Mouse (Mus musculus): ENCODE measurements around the gene Garem2. TPM values are rescaled to one million over a fixed set of nuclear protein-coding genes. Genes with fewer than 3 reads are reported as not detected.

Gene Garem2
- total RNA-seq, 1 experiment = 1.7 TPM

DNA sequence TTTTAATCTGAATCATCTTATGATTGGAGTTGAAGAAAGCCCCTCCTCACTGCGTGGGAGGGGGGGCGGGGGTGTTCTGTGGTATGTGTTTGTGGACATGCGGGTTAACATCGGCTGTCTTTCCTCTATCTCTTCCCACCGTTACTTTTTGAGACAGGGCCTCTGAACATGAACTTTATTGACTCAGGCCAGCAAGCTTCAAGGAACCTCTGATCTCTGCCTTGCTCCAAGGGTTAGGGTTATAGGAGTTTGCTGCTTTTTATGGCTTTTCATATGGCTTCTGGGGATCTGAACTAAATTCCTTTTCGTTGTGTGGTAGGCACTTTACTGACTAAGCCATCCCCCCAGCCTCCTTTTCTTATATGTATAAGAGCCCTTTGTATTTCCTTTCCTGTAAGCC lies 57.4 kb downstream of the Garem2 start:
- Histone ChIP-seq H3K4me3 (ENCODE audit: insufficient read depth in 1 of 2, low read depth in 1 of 2, low read length in 2 of 2, poor library complexity in 1 of 2, severe bottlenecking in 1 of 2) (no peak overlapping the region), H3K36me3 (ENCODE audit: control insufficient read depth, insufficient read depth, low read length, poor library complexity, severe bottlenecking) (no peaks in the 10 kb centered on the region), H3K4me1 (ENCODE audit: control insufficient read depth in 2 of 2, insufficient read depth in 2 of 2, low read length in 2 of 2, poor library complexity in 1 of 2) (no peaks in the 10 kb centered on the region), H3K27ac (ENCODE audit: insufficient read depth, low read depth, low read length, poor library complexity, severe bottlenecking) (no peak overlapping the region), H3K9me3 (ENCODE audit: control insufficient read depth, insufficient read depth, low read depth, low read length) (no peaks in the 10 kb centered on the region), H3K9ac (ENCODE audit: insufficient read depth, low read depth, low read length, poor library complexity, severe bottlenecking) (no peak overlapping the region)
- in situ Hi-C loops (cut with MboI; ENCODE audit: low sequenced_read_pairs in 2 of 2, unreplicated experiment in 2 of 2) = no loop called here
- no peak for DNase-seq (ENCODE audit: low read depth, low spot score)
- TF ChIP-seq ZC3H11A (IDR thresholded peaks at IDR 0.05; ENCODE audit: borderline replicate concordance, low read depth, low read length) (no peak), CHD2 (IDR thresholded peaks at IDR 0.05; ENCODE audit: low read depth, low read length) (no peak), ZNF384 (IDR thresholded peaks at IDR 0.05; ENCODE audit: low read depth, low read length) (no peak), MAFK (IDR thresholded peaks at IDR 0.05; ENCODE audit: insufficient read depth, low read depth, low read length) (no peak), HCFC1 (IDR thresholded peaks at IDR 0.05; ENCODE audit: borderline replicate concordance, insufficient read depth, low read length) (no peak)

DNA sequence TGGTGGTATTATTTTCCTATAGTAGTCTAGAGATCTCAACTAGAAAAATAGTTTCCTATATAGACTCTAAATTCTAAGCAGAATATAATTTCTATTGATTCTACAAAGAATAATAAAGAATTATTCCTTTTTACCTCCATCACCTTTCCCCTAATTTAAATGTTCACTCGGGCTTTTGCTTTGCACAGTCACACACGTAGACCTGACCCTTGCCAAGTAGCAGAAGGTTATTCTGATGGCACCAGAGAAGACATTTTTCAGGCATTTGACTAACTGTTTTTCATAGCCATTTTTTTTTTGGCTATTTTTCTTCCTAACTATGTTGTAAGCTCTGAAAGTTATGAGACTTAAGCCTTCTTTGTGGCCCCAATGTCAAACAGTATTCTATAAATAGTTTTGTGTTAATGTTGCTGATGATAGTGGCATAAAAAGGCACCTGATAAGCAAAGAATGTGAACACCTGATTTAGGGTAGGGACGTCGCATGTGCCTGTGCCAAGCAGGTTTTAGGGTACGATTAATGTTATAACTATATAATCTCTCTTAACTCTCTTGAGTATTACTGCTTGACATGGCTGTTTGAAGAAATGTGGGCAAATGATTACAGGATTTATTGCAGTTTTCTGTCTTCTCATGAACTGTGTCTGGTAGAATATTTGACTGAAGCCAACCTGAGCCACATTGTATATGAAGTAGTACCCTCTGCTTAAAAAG lies 60.4 kb downstream of the Garem2 start:
- no peaks in the 10 kb centered on the region for H3K9me3 ChIP-seq (ENCODE audit: control insufficient read depth, insufficient read depth, low read depth, low read length)
- no peak overlapping the region for H3K9ac ChIP-seq (ENCODE audit: insufficient read depth, low read depth, low read length, poor library complexity, severe bottlenecking)
- no peak overlapping the region for H3K4me3 ChIP-seq (ENCODE audit: insufficient read depth in 1 of 2, low read depth in 1 of 2, low read length in 2 of 2, poor library complexity in 1 of 2, severe bottlenecking in 1 of 2)
- no peak overlapping the region for H3K27ac ChIP-seq (ENCODE audit: insufficient read depth, low read depth, low read length, poor library complexity, severe bottlenecking)
- H3K36me3 ChIP-seq (ENCODE audit: control insufficient read depth, insufficient read depth, low read length, poor library complexity, severe bottlenecking) = no peaks in the 10 kb centered on the region; the same call in 1 of the 2 replicates
- no peaks in the 10 kb centered on the region for H3K4me1 ChIP-seq (ENCODE audit: control insufficient read depth in 2 of 2, insufficient read depth in 2 of 2, low read length in 2 of 2, poor library complexity in 1 of 2)
- no peak for DNase-seq (ENCODE audit: low read depth, low spot score)
- no peak for TF ChIP-seq HCFC1 (IDR thresholded peaks at IDR 0.05; ENCODE audit: borderline replicate concordance, insufficient read depth, low read length)
- in situ Hi-C loops (cut with MboI; ENCODE audit: low sequenced_read_pairs in 2 of 2, unreplicated experiment in 2 of 2) = no loop called here

Other genes starting within 250 kb of the Garem2 start
- gene Il6, start 92.0 kb upstream of the Garem2 start, total RNA-seq (2012; rRNA removed) = not detected in 2 replicates
- 121 and 125 TPM in 2 replicates for gene Tyms, start 31.5 kb upstream of the Garem2 start, total RNA-seq (2012; rRNA removed)
- gene 3110082J24Rik, start 925 bp downstream of the Garem2 start, total RNA-seq (2012; rRNA removed) = not detected in 2 replicates
- 101 and 102 TPM in 2 replicates for gene Hadha, start 50.0 kb downstream of the Garem2 start, total RNA-seq (2012; rRNA removed)
- gene Hadhb, start 50.1 kb downstream of the Garem2 start, total RNA-seq (2012; rRNA removed) = 103 and 110 TPM in 2 replicates
- 0.58 and 0.71 TPM in 2 replicates for gene Adgrf3, start 100.6 kb downstream of the Garem2 start, total RNA-seq (2012; rRNA removed)
- 104 and 110 TPM in 2 replicates for gene Selenoi, start 127.4 kb downstream of the Garem2 start, total RNA-seq (2012; rRNA removed)
- gene Drc1, start 176.2 kb downstream of the Garem2 start, total RNA-seq (2012; rRNA removed) = 0.54 and 0.74 TPM in 2 replicates